Mouse (Mus musculus): Measurements from ENCODE around the gene Lhx8.

DNA sequence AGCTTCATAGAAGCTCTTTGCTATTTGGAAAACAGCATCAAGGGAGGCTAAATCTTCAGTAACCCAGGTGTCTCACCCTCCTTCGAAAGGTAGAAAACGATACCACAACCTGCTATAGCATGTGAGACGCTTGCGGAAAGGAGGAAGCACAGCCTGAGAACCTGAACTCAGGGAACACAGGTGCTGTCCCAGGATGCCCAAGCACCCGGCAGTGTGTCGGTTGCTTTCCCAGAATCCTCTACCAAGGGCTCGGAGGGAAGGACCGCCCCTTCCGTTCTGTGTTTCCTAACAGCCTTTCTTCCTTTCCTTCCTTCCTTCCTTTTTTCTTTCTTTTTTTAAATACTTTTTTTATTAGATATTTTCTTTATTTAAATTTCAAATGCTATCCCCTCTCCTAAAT lies 30.5 kb downstream of the Lhx8 start:
- TF ChIP-seq POLR2AphosphoS2 (IDR thresholded peaks at IDR 0.05; ENCODE audit: low read length): no peak
- TF ChIP-seq ZKSCAN1 (IDR thresholded peaks at IDR 0.05; ENCODE audit: low read depth, low read length): no peak
- no peak for TF ChIP-seq MAFK (IDR thresholded peaks at IDR 0.05; ENCODE audit: borderline replicate concordance, low read depth, low read length)
- TF ChIP-seq CTCF (IDR thresholded peaks at IDR 0.05 in 2 of 3, conservative IDR thresholded peaks at IDR 0.05 in 1 of 3; ENCODE audit: control insufficient read depth in 1 of 3, insufficient read depth in 1 of 3, low read depth in 2 of 3, low read length in 3 of 3, poor library complexity in 1 of 3, severe bottlenecking in 1 of 3): no peak
- no peak for TF ChIP-seq RAD21 (IDR thresholded peaks at IDR 0.05; ENCODE audit: low read depth, low read length)
- no peak for TF ChIP-seq EP300 (IDR thresholded peaks at IDR 0.05; ENCODE audit: low read depth in 1 of 2, low read length in 2 of 2)
- no peak for TF ChIP-seq TAL1 (IDR thresholded peaks at IDR 0.05; ENCODE audit: low read length)
